Mouse (Mus musculus): Measurements from ENCODE around the gene Ubap1l. TPM values are rescaled to one million over a fixed set of nuclear protein-coding genes. Genes with fewer than 3 reads are reported as not detected.

The Ubap1l gene
- total and polyA plus RNA-seq, 3 experiments: 0.13 TPM; not detected in 2

- TF ChIP-seq CTCF (conservative IDR thresholded peaks at IDR 0.05 in 1 of 2, IDR thresholded peaks at IDR 0.05 in 1 of 2; ENCODE audit: low read depth in 2 of 2, low read length in 2 of 2) (no peak), BHLHE40 (IDR thresholded peaks at IDR 0.05; ENCODE audit: low read depth, low read length) (no peak), KAT2A (IDR thresholded peaks at IDR 0.05; ENCODE audit: insufficient replicate concordance, low read length) (no peak), MAZ (IDR thresholded peaks at IDR 0.05; ENCODE audit: low read depth, low read length) (no peak), EP300 (IDR thresholded peaks at IDR 0.05; ENCODE audit: low read length) (no peak), CHD1 (IDR thresholded peaks at IDR 0.05; ENCODE audit: low read depth, low read length) (no peak), JUN (IDR thresholded peaks at IDR 0.05; ENCODE audit: insufficient read depth, low read depth, low read length) (no peak), ZKSCAN1 (IDR thresholded peaks at IDR 0.05; ENCODE audit: borderline replicate concordance, low read depth, low read length) (no peak), ELF1 (IDR thresholded peaks at IDR 0.05; ENCODE audit: low read depth, low read length) (no peak)
- Histone ChIP-seq H3K4me3 (replicated peaks in 1 of 3; ENCODE audit: low read depth in 2 of 3, low read length in 2 of 3, poor library complexity in 1 of 3) (no peak overlapping the region), H3K9me3 (replicated peaks; ENCODE audit: low read length) (no peaks in the 10 kb centered on the region), H3K36me3 (replicated peaks in 1 of 2; ENCODE audit: control insufficient read depth in 1 of 2, insufficient read depth in 1 of 2, low read length in 1 of 2) (no peaks in the 10 kb centered on the region), H3K4me1 (ENCODE audit: control insufficient read depth in 1 of 2, insufficient read depth in 2 of 2) (peaks cover 0 to 9% of the 10 kb centered on the region in 2 experiments; a peak in 2 of 4 replicates), H3K4me2 (ENCODE audit: insufficient read depth, low read depth, poor library complexity, severe bottlenecking) (no peak overlapping the region), H3K9ac (ENCODE audit: insufficient read depth, low read depth) (no peak overlapping the region), H3K27me3 (replicated peaks) (no peaks in the 10 kb centered on the region), H3K27ac (ENCODE audit: insufficient read depth, low read depth) (no peak overlapping the region), H3K79me2 (replicated peaks; ENCODE audit: control insufficient read depth, extremely low read depth, insufficient read depth, poor library complexity, severe bottlenecking) (no peaks in the 10 kb centered on the region)
- dilution Hi-C loops (cut with MboI; ENCODE audit: extremely low pct_ligation_motif_present, extremely low pct_unique_long_range_greater_than_20kb, low sequenced_read_pairs): no loop called here
- DNase-seq (ENCODE audit: extremely low read depth): no peak
- in situ Hi-C loops (cut with MboI; ENCODE audit: low pct_ligation_motif_present, low pct_unique_long_range_greater_than_20kb, low sequenced_read_pairs): loop anchor here (5.0 to 10.0 kb wide), 2 partner anchors 45 to 203 kb away; no protein-coding TSS in a partner anchor
Observed at GRCm38 (mm10) chr9:65427511-65427910, 66.7 kb downstream of the Ubap1l start.

GRCm38 (mm10) chr9:65428003-65428402 is 67.2 kb downstream of the Ubap1l start:
- Histone ChIP-seq H3K4me2 (ENCODE audit: insufficient read depth, low read depth, poor library complexity, severe bottlenecking) (no peak overlapping the region), H3K9me3 (replicated peaks; ENCODE audit: low read length) (no peaks in the 10 kb centered on the region), H3K27ac (ENCODE audit: insufficient read depth, low read depth) (no peak overlapping the region), H3K27me3 (replicated peaks) (no peaks in the 10 kb centered on the region), H3K79me2 (replicated peaks; ENCODE audit: control insufficient read depth, extremely low read depth, insufficient read depth, poor library complexity, severe bottlenecking) (no peaks in the 10 kb centered on the region), H3K9ac (ENCODE audit: insufficient read depth, low read depth) (no peak overlapping the region), H3K4me1 (ENCODE audit: control insufficient read depth in 1 of 2, insufficient read depth in 2 of 2) (peaks cover 0 to 9% of the 10 kb centered on the region in 2 experiments; a peak in 2 of 4 replicates), H3K4me3 (replicated peaks in 1 of 3; ENCODE audit: low read depth in 2 of 3, low read length in 2 of 3, poor library complexity in 1 of 3) (no peak overlapping the region), H3K36me3 (replicated peaks in 1 of 2; ENCODE audit: control insufficient read depth in 1 of 2, insufficient read depth in 1 of 2, low read length in 1 of 2) (no peaks in the 10 kb centered on the region)
- dilution Hi-C loops (cut with MboI; ENCODE audit: extremely low pct_ligation_motif_present, extremely low pct_unique_long_range_greater_than_20kb, low sequenced_read_pairs): no loop called here
- DNase-seq (ENCODE audit: extremely low read depth): no peak
- TF ChIP-seq NRF1 (IDR thresholded peaks at IDR 0.05; ENCODE audit: low read depth, low read length): no peak
- TF ChIP-seq ETS1 (conservative IDR thresholded peaks at IDR 0.05; ENCODE audit: low read depth, low read length): no peak
- TF ChIP-seq JUND (conservative IDR thresholded peaks at IDR 0.05; ENCODE audit: low read depth, low read length): no peak
- no peak for TF ChIP-seq ZKSCAN1 (IDR thresholded peaks at IDR 0.05; ENCODE audit: borderline replicate concordance, low read depth, low read length)
- no peak for TF ChIP-seq RCOR1 (conservative IDR thresholded peaks at IDR 0.05; ENCODE audit: low read depth, low read length)
- TF ChIP-seq BHLHE40 (IDR thresholded peaks at IDR 0.05; ENCODE audit: low read depth, low read length): no peak
- TF ChIP-seq JUN (IDR thresholded peaks at IDR 0.05; ENCODE audit: insufficient read depth, low read depth, low read length): no peak
- no peak for TF ChIP-seq MAX (IDR thresholded peaks at IDR 0.05; ENCODE audit: low read length)
- no peak for TF ChIP-seq USF2 (conservative IDR thresholded peaks at IDR 0.05; ENCODE audit: low read depth, low read length)
- TF ChIP-seq SIN3A (IDR thresholded peaks at IDR 0.05; ENCODE audit: low read length): no peak
- TF ChIP-seq MXI1 (IDR thresholded peaks at IDR 0.05; ENCODE audit: low read depth, low read length): no peak
- TF ChIP-seq CTCF (conservative IDR thresholded peaks at IDR 0.05 in 1 of 2, IDR thresholded peaks at IDR 0.05 in 1 of 2; ENCODE audit: low read depth in 2 of 2, low read length in 2 of 2): no peak
- no peak for TF ChIP-seq TBP (conservative IDR thresholded peaks at IDR 0.05; ENCODE audit: low read depth, low read length)
- no peak for TF ChIP-seq E2F4 (IDR thresholded peaks at IDR 0.05; ENCODE audit: insufficient replicate concordance, low read depth, low read length)
- TF ChIP-seq USF1 (IDR thresholded peaks at IDR 0.05; ENCODE audit: low read depth, low read length): no peak
- no peak for TF ChIP-seq GABPA (IDR thresholded peaks at IDR 0.05; ENCODE audit: insufficient replicate concordance, low read depth, low read length)
- TF ChIP-seq SMC3 (IDR thresholded peaks at IDR 0.05; ENCODE audit: low read depth, low read length): no peak
- no peak for TF ChIP-seq MYC (IDR thresholded peaks at IDR 0.05; ENCODE audit: low read depth, low read length)
- no peak for TF ChIP-seq NELFE (IDR thresholded peaks at IDR 0.05; ENCODE audit: low read depth, low read length)
- in situ Hi-C loops (cut with MboI; ENCODE audit: low pct_ligation_motif_present, low pct_unique_long_range_greater_than_20kb, low sequenced_read_pairs): loop anchor here (5.0 to 10.0 kb wide), 2 partner anchors 46 to 203 kb away; no protein-coding TSS in a partner anchor

All from CH12.LX (cell line).